Mouse (Mus musculus): ENCODE results near the gene Tsfm. TPM values are rescaled to one million over a fixed set of nuclear protein-coding genes. Genes with fewer than 3 reads are reported as not detected.
"Not testable (repeated sequence)": the region's sequence is repeated elsewhere in the genome, so short reads cannot be mapped to it uniquely, and the experiment has no call there.

Tsfm gene
- total and polyA plus RNA-seq, 2 experiments from 2014 or later, result 29.3 to 60.7 TPM

- TF ChIP-seq CTCF (IDR thresholded peaks at IDR 0.05), result no peak
- H3K9me3 ChIP-seq (ENCODE audit: low read length), result no peaks in the 10 kb centered on the region
- no peak overlapping the region for H3K4me2 ChIP-seq (ENCODE audit: low read depth, low read length, poor library complexity, severe bottlenecking)
- H3K27ac ChIP-seq (ENCODE audit: low read depth, low read length), result no peak overlapping the region
- no peak overlapping the region for H3K9ac ChIP-seq (replicated peaks; ENCODE audit: low read length, poor library complexity, severe bottlenecking)
- peaks cover 4% of the 10 kb centered on the region; the same call in 1 of the 2 replicates for H3K4me1 ChIP-seq (ENCODE audit: insufficient read depth, low read length)
- DNase-seq (ENCODE audit: low spot score) (no peak), ATAC-seq (ENCODE audit: low FRiP score) (no peak)
- 89% methylated on average over 14 of the region's 14 CpGs for WGBS
- H3K27me3 ChIP-seq (ENCODE audit: insufficient read depth, low read length), result no peaks in the 10 kb centered on the region
- H3K36me3 ChIP-seq (ENCODE audit: insufficient read depth, low read length), result peaks cover 35% of the 10 kb centered on the region
- no peak overlapping the region for H3K4me3 ChIP-seq (ENCODE audit: low read depth, low read length)
Observed at GRCm38 (mm10) chr10:127066519-127067018, 35.9 kb upstream of the Tsfm start.

- Histone ChIP-seq H3K4me2 (ENCODE audit: low read depth, low read length, poor library complexity, severe bottlenecking) (no peak overlapping the region), H3K27me3 (ENCODE audit: insufficient read depth, low read length) (no peaks in the 10 kb centered on the region), H3K4me1 (ENCODE audit: insufficient read depth, low read length) (peaks cover 4% of the 10 kb centered on the region; the same call in 1 of the 2 replicates), H3K9me3 (ENCODE audit: low read length) (no peaks in the 10 kb centered on the region), H3K4me3 (ENCODE audit: low read depth, low read length) (no peak overlapping the region), H3K9ac (replicated peaks; ENCODE audit: low read length, poor library complexity, severe bottlenecking) (no peak overlapping the region), H3K27ac (ENCODE audit: low read depth, low read length) (no peak overlapping the region), H3K36me3 (ENCODE audit: insufficient read depth, low read length) (peaks cover 35% of the 10 kb centered on the region)
- 91% methylated on average over 9 of the region's 9 CpGs for WGBS
- TF ChIP-seq CTCF (IDR thresholded peaks at IDR 0.05), result no peak
- no peak for ATAC-seq (ENCODE audit: low FRiP score)
- no peak for DNase-seq (ENCODE audit: low spot score)
Observed at GRCm38 (mm10) chr10:127065981-127066380, 35.3 kb upstream of the Tsfm start.

- 12% methylated on average over 37 of the region's 37 CpGs for WGBS
- Histone ChIP-seq H3K27me3 (ENCODE audit: insufficient read depth, low read length) (no peaks in the 10 kb centered on the region), H3K36me3 (ENCODE audit: insufficient read depth, low read length) (peaks cover 35% of the 10 kb centered on the region), H3K9me3 (ENCODE audit: low read length) (no peaks in the 10 kb centered on the region), H3K4me1 (ENCODE audit: insufficient read depth, low read length) (peaks cover 4% of the 10 kb centered on the region; the same call in 1 of the 2 replicates), H3K27ac (ENCODE audit: low read depth, low read length) (peak overlapping the region; percentile 96), H3K4me2 (ENCODE audit: low read depth, low read length, poor library complexity, severe bottlenecking) (peak overlapping the region; percentile 65), H3K4me3 (ENCODE audit: low read depth, low read length) (peak overlapping the region; percentile 74), H3K9ac (replicated peaks; ENCODE audit: low read length, poor library complexity, severe bottlenecking) (peak overlapping the region; percentile 91)
- DNase-seq (ENCODE audit: low spot score), result peak; percentile 22
- no peak for TF ChIP-seq CTCF (IDR thresholded peaks at IDR 0.05)
- no peak for ATAC-seq (ENCODE audit: low FRiP score)
Observed at GRCm38 (mm10) chr10:127063913-127064870, 33.6 kb upstream of the Tsfm start.

DNA sequence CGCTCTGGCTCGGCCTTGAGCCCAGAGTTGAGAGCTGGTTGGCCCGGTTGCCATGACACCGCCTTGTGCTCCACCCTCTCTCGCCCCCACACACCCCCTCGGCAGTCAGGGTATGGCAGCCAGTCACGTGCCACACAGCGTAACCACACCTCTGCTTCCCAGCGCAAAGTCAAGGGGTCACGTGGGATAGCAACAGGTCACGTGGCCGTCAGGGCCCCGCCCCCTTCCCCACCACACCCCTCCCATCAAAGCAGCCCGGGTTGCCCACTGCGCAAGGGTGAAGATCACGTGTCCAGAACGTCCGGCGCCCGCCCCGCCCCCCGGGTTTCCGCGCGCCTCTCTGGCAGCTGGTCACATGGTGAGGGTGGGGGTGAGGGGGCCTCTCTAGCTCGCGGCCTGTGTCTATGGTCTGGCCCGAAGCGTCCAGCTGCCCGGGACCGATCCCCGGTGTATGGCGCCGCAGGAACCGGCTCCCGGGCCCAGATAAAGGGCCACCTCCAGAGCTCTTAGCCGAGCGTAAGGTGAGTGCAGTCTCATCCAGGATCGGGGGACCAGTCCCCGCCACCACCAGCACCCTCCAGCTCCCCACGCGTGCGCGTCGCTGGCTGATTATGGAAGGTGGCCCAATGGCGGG, 32.7 kb upstream of the Tsfm start, which contains the start of gene Cdk4:
Gene Cdk4 (plus strand): TSS at position 296 of the 634 bp plus-strand sequence.
- ATAC-seq (ENCODE audit: low FRiP score) (peak; percentile 92), DNase-seq (ENCODE audit: low spot score) (peak; percentile 99)
- under 1% methylated on average over 45 of the region's 46 CpGs for WGBS
- Histone ChIP-seq H3K27ac (ENCODE audit: low read depth, low read length) (peak within 1 kb of the TSS; percentile 96), H3K36me3 (ENCODE audit: insufficient read depth, low read length) (peaks cover 30% of the 10 kb centered on the region), H3K27me3 (ENCODE audit: insufficient read depth, low read length) (no peaks in the 10 kb centered on the region), H3K9ac (replicated peaks; ENCODE audit: low read length, poor library complexity, severe bottlenecking) (peak within 1 kb of the TSS; percentile 91), H3K4me3 (ENCODE audit: low read depth, low read length) (peak within 1 kb of the TSS; percentile 74), H3K4me1 (ENCODE audit: insufficient read depth, low read length) (peaks cover 3% of the 10 kb centered on the region; the same call in 1 of the 2 replicates), H3K4me2 (ENCODE audit: low read depth, low read length, poor library complexity, severe bottlenecking) (peak within 1 kb of the TSS; percentile 65), H3K9me3 (ENCODE audit: low read length) (no peaks in the 10 kb centered on the region)
- TF ChIP-seq CTCF (IDR thresholded peaks at IDR 0.05), result no peak

DNA sequence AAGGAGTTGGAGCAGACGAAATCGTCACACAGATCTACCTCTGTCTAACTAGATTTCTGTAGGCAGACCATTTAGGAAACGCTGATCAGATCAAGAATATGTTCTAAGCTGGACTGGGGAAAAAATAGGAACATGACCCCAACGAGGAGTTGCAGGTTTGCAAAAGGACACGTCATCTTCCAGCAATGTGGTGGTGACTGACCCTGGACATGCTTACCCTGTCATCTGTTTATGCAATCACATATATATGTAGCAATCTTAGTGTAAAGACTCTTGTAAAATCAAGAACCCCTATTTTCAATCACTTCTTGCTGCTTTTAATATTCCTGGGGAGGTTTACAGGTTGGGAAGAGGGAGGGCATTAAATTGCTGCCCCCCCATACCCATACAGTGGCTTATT, 31.9 kb upstream of the Tsfm start:
- H3K9ac ChIP-seq (replicated peaks; ENCODE audit: low read length, poor library complexity, severe bottlenecking), result no peak overlapping the region
- no peak overlapping the region for H3K4me3 ChIP-seq (ENCODE audit: low read depth, low read length)
- DNase-seq (ENCODE audit: low spot score) (no peak), ATAC-seq (ENCODE audit: low FRiP score) (no peak)
- H3K4me1 ChIP-seq (ENCODE audit: insufficient read depth, low read length), result peaks cover 4% of the 10 kb centered on the region; the same call in 1 of the 2 replicates
- peak overlapping the region; percentile 72 for H3K27ac ChIP-seq (ENCODE audit: low read depth, low read length)
- H3K4me2 ChIP-seq (ENCODE audit: low read depth, low read length, poor library complexity, severe bottlenecking), result 0 out of 2 replicates have a peak overlapping the region, but pooled peaks have one; percentile 65
- no peak for TF ChIP-seq CTCF (IDR thresholded peaks at IDR 0.05)
- no peaks in the 10 kb centered on the region for H3K27me3 ChIP-seq (ENCODE audit: insufficient read depth, low read length)
- H3K9me3 ChIP-seq (ENCODE audit: low read length), result no peaks in the 10 kb centered on the region
- 75% methylated on average over 5 of the region's 5 CpGs for WGBS
- peaks cover 26% of the 10 kb centered on the region for H3K36me3 ChIP-seq (ENCODE audit: insufficient read depth, low read length)

DNA sequence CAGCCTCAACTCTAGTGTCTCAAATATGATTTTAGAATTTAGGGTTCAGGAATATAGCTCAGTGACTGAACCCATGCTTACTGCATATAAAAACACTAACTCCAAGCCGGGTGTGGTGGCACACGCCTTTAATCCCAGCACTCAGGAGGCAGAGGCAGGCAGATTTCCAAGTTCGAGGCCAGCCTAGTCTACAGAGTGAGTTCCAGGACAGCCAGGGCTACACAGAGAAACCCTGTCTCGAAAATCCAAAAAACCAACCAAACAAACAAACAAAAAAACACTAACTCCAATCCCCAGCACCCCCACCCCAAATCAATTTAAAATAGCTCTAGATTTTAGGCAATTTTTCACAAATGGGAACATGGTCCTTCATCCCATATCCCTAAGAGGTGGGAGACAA, 31.5 kb upstream of the Tsfm start:
- not testable (repeated sequence) for H3K4me2 ChIP-seq (ENCODE audit: low read depth, low read length, poor library complexity, severe bottlenecking); H3K4me3 ChIP-seq (ENCODE audit: low read depth, low read length); H3K9me3 ChIP-seq (ENCODE audit: low read length); H3K27me3 ChIP-seq (ENCODE audit: insufficient read depth, low read length); H3K4me1 ChIP-seq (ENCODE audit: insufficient read depth, low read length); ATAC-seq (ENCODE audit: low FRiP score); H3K27ac ChIP-seq (ENCODE audit: low read depth, low read length); H3K9ac ChIP-seq (replicated peaks; ENCODE audit: low read length, poor library complexity, severe bottlenecking); DNase-seq (ENCODE audit: low spot score)
- 89% methylated on average over 4 of the region's 4 CpGs for WGBS
- H3K36me3 ChIP-seq (ENCODE audit: insufficient read depth, low read length), result peaks cover 26% of the 10 kb centered on the region
